Mouse (Mus musculus) spleen, adult 12 weeks (tissue): ENCODE results near the gene Rab36.

Source experiments
- DNase-seq: peaks from one replicate; pipeline ENCODE4 v3.0.0; 2022; ENCODE audit warnings: low spot score

Gene Rab36

DNA sequence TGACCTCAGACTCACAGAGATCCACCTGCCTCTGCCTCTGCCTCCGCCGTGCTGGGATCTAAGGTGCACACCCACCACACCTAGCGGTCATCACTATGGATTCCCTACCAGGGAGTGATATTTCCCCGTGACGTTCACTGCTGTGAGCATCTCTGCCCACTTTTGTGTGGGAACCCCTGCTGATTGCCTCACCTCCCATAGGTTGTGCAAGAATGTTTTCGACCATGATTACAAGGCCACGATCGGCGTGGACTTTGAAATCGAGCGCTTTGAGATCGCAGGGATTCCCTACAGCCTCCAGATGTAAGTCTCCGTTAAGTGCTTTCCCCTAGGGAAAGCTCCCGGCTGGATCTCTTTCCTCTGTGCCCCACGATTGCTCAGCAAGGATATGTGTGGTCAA lies 9.0 kb downstream of the Rab36 start:
- no peak for DNase-seq

DNA sequence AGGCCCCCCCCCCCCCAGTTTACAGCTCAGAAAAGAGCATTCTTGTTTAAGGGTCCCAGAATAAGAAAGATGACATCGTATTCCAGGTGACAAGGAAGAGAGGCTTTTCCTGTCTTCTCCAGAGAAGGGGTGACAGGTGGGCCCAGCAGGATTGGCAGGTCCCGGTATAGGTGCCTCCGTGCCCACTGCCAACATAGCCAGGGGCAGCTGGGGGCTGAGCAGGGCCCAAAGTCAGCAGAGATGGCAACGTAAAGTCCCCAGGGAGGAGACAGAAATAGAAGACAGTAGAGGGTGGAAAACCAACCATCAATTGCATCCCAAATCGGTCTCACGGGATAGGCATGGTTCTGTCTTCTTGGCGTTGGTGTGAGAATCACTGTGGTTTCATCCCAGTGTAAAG lies 11.9 kb downstream of the Rab36 start:
- no peak for DNase-seq

DNA sequence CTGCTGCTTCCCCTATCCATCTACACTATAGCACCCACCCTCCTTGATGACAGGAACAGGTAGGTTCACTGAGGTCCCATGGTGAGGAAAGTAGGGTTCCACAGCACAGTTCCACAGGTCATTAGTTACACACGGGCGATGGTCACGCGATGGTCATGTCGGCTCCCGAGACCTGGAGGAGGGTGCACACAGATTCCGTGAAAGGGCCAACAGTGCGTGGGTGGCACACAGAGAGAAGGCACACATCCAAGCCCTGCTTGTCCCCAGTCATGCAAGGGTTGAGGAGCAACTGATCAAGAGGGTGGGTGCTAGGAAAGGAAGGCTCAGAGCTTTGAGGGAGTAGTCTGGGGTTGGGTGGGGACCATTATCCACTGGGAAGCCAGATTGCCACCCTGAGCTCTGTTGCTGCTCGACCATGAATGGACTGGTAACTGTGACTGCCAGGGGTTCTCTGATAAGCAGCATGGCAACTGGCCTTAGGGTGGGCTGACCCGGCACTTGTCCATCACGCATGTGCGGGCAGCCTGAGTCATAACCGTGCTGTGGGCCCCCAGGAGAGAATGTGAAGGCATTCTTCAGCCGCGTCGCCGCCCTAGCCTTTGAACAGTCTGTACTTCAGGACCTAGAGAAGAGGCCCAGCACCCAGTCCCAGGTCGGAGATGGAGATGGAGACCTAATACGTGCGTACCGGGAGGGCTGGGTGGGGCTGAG lies 14.7 kb downstream of the Rab36 start:
- no peak for DNase-seq

DNA sequence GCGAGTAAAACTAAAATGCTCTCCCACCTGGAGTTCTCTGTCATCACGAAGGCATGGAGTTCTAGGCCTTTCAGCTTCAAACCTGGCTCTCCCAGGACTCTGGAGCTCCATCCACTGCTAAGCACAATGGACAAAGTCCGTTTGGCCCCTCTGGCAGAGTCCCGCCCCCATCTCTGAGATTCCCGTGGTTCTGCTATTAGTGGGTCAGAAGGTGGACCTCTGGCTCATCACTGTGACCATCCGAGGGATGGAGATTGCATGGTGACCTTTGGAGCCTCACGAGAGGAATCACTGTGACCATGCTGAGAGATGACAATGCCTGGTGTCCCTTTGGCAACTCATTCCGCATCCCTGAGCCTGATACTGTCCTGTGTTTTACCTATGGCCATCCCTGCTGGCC lies 16.0 kb downstream of the Rab36 start:
- no peak for DNase-seq

DNA sequence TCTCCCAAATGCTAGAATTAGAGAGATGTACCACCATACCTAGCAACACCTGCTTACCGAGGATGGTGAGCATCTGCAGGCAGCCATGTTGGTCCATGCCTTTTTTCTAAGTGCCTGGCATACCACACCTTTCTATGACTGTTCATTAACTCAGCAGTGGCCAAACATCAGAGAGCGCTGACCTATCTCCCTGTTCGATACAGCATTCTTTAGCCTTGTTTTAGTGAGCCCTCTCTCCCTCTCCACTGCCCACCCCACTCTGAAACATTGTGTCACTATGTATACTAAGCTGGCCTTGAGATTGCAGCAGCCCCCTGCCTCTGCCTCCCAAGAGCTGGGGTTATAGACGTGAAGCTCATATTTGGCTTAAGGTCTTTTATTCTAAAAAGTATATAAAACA lies 16.8 kb downstream of the Rab36 start:
- no peak for DNase-seq

DNA sequence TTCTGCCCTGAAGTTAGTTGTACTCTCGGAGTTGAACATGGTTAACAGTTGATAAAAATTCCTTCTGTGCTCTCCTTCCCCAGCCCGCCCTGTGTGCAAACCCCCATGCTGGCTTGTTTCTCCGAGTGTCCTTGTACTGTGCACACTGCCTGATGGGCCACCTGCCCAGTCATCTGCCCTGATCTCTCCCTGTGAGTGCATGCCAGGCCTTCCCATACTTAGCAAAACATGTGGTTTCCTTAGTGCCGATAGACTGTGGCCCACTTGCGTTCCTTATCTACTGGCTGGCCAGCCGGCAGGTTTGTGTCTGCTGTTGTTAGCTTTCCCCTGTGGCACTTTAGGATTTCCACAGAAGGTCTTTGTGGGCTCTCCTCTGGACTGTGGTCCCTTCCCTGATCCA lies 17.3 kb downstream of the Rab36 start:
- no peak for DNase-seq

DNA sequence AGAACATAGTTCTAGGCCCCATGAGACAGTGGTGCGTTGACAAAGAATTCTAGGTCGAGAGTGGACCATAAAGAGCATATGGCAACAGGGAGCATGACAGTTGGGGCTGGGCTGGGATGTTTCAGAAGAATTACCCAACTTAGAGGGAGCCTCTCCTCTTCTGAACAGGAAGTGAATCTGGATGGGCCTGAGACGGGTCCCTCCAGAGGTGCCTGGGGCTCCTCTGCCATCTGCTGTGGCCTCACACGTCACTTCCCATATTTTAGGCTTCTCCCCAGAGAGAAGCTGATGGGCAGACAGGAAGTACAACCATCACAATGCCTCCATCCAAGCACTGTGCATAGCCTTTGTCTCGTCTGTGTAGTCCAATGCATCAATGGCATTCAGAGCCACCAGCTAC lies 18.8 kb downstream of the Rab36 start:
- no peak for DNase-seq

DNA sequence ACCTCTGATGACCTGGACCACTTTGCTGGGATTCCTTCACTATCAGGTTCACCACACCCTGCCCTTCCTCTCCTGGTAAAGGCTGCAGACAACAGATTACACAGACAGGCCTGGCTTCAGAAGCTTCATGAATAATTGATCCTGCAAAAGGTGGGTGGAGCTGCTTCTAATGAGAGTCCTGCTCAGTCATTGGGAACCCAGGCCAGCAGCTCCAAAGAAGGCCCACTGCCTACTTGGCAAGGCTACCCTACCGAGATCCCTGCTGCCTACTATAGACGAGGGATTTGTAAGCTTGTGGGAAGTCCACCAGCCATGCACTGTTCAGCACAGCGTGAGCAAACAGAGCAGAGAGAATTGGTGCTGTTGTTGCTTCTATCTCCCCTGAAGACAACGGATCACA lies 19.4 kb downstream of the Rab36 start:
- no peak for DNase-seq

DNA sequence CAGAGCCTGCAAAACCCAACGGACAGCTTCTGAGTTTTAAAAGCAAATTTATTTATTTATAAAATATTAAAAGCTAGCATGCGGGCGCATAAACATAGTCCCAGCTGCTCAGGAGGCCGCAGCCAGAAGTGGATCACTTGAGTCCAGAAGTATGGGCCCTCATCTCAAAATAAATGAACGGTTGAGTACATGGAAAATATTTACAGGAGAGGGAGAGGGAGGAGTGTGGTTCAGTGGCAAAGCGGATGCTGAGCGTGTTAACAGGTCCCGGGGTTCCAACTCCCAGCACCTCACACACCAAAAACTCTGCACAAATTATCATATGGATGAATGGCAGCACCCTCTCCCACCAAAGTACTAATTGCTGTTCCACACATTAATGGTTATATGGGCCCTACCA lies 21.5 kb downstream of the Rab36 start:
- DNase-seq, result no peak

DNA sequence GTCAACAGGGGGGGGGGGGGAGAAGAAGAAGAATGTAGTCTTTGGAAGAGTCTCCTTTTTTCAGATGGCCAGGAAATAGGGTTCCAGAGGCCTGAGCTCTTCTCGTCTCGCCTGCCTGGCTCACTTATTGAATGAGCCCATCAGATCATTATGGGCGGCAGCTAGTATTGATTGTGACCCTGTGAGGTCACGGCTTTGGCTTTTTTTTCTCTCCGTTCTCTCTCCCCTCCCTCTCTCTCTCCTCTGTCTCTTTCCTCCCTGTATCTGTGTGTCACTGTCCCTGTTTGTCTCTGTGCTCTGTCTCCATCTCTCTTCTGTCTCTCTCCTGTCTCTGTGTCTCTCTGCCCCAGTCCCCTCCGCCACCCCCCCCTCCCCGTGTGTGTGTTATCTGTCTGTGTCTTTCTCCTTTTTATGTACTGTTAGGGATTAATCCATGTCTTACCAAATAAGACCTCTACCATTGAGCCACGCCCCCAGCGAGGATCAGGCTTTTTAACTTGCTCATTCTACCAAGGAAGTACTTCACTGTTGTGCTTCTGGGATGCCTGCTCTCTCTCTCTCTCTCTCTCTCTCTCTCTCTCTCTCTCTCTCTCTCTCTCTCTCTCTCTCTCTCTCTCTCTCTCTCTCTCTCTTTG lies 22.0 kb downstream of the Rab36 start:
- no peak for DNase-seq

DNA sequence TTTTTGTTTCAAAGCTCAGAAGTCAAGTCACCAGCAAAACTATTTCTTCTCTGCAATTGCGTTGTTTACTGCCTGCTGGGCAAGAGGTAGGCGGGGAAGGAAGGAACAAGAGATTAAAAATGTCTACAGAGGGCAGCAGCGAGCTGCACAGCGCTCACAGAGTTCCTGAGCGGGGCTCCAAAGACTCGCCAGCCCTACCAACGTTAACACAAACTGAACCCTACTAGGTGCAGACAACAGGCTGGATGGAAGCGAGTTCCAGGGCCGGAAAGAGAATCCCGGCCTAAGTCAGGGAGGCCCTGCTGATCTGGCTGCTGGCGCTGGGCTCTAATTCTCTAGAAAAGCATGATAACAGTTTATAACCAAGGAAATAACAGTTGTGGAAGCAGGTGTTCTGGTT lies 22.5 kb downstream of the Rab36 start:
- DNase-seq, result peak; percentile 25

DNA sequence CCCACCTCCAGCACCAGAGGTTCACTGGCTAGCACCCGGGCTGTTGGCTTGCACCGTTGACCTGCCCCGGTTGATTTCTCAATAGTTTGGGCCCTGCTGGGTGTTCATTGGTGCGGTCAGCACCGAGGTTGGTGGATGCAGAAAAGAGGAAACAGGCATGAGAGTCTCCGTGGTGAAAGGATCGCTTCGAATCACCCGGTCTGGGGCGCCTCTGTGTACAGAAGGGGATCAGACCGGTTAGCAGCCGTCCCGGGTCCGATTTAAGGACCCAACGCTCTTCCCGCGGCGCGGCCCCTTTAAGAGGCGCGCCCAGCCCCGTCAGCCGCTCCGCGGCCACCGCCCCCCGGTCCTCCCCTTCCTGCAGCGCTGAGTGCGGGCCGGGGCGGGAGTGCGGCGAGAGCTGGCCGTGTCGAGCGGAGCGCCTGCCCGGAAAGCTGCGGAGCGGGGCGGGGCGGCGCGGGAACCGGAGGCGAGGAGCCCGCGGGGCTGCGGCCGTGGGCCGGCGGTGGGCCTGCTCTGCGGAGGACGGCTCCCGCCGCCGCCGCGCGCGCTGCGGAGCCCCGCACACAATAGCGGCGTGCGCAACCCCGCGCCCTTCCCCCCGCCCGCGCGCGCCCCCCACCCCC lies 23.5 kb downstream of the Rab36 start, which contains the start of gene Bcr:
Bcr (plus strand) TSS at position 376 of the 626 bp plus-strand sequence.
- DNase-seq, result peak; percentile 32

DNA sequence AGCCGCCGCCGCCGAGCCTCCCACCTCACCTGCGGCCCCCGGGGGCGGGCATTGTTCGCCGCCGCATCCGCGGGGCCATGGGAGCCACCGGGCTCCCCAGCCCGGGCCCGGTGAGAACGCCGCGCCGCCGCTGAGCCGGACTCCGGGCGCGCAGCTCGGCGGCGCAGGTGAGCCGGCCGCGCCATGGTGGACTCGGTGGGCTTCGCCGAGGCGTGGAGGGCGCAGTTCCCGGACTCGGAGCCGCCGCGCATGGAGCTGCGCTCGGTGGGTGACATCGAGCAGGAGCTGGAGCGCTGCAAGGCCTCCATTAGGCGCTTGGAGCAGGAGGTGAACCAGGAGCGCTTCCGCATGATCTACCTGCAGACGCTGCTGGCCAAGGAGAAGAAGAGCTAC lies 24.0 kb downstream of the Rab36 start:
- DNase-seq, result no peak

DNA sequence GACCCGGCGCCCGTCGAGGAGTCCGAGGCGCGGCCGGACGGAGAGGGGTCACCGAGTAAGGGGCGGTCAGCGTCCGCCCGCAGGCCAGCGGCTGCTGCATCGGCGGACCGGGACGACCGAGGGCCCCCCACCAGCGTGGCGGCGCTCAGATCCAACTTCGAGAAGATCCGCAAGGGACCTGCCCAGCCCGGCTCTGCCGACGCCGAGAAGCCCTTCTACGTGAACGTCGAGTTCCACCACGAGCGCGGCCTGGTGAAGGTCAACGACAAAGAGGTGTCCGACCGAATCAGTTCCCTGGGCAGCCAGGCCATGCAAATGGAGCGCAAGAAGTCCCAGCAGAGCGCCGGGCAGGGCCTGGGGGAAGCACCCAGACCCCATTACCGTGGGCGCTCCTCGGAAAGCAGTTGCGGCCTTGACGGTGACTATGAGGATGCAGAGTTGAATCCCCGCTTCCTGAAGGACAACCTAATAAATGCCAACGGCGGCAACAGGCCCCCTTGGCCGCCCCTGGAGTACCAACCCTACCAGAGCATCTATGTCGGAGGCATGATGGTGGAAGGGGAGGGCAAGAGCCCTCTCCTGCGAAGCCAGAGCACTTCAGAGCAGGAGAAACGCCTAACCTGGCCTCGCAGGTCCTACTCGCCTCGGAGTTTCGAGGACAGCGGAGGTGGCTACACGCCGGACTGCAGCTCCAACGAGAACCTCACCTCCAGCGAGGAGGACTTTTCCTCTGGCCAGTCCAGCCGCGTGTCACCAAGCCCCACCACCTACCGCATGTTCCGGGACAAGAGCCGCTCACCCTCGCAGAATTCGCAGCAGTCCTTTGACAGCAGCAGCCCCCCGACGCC lies 24.7 kb downstream of the Rab36 start:
- no peak for DNase-seq

DNA sequence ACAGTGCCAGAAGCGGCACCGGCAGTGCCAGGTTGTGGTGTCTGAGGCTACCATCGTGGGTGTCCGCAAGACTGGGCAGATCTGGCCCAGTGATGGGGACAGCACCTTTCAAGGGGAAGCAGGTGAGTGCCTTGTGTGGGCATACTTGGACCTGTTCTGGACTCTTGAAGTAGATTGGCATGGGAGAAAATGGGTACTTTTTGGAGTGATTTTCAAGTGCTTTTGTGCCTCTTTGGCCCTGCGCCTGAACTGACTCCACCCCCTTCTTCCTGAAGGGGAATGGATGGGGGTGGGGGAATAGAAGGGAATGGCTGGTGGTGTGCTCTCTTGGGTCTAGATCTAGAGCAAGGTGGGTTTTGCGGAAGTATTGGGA lies 25.3 kb downstream of the Rab36 start:
- DNase-seq, result no peak

DNA sequence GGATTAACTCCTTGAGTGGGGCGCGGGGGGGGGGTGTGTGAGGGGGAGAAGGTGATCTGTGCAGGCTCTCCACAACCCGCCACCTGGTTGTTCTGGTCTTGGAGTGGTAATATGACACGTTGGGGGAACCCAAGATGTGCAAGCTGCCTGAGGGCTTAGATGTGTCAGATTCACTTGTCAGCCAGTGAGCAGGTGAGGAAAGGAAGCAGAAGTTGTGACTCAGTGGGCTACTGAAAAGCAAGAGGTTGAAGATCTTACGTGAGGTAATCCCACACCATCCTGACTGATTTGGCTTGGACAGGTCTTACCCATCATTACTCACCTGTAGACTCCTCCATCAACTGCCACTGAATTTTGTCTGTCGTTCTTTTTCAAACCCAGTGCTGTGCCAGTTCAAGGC lies 25.8 kb downstream of the Rab36 start:
- no peak for DNase-seq

DNA sequence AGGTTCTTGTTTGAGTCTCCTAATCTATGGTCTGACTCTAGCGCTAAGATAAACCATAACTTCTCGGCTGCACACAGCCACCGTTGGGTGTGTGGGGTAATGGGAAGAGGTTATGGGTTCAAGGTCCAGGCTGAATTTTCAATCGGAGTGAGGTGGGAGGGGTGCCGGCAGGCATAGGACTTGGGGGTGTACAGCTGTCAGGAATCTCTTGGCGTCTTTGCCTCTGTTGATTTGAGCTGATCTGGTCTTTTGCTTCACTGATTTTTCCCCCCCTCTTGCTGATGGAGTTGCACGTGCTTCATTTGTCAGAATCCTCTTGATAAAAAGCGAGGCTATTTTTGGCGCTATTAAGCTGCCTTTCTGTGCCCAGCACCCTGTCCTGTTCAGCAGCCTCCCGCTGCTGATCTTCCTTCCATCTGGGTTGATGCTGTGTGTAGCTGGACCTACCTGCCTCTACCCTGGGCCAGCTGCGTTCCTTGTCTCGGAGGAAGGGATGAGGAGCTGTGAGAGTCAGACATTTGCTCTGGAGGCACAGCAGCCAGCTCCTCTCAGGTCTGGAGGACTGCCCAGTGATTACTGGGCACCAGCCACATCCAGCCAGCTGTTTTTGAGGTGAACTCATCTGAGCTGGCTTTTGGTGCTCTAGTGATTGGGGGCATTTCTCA lies 26.6 kb downstream of the Rab36 start:
- DNase-seq, result no peak

DNA sequence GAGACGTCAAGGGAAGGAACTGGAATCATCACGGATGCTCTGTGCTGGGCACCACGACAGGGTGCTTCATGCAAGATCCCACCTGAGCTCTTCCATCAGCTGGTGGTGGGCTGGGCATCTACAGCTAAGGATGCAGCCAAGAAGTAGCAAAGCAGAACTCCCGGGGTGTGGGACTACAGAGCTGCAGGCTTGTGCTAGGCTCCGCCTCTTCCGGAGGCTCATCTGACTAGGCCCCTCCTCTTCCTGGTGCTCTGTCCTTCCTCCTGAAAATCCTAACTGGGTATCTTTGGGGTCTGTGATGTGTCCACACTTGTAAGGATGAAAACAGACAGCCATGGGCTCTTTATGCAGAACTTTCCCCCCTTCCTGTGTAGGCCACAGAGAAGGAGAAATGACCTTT lies 28.8 kb downstream of the Rab36 start:
- no peak for DNase-seq

DNA sequence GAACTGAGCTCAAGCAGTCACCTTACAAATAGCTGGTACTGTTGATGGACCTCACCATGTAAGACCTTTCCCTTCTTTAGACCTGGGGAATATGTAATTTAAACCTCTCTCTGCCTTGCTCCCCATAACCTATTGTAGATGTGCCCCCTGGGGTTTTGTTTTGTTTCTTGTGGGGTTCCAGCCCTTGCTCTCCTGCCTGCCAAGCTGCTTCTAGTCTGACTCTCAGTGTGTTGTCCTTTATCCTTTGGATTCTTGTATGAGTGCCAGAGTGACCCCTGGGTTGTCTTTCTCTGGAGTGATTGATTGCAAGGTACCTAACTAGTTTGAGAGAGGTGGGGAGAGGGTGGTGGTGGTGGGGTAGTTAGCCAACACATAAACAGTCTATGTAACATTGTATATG lies 30.6 kb downstream of the Rab36 start:
- no peak for DNase-seq

DNA sequence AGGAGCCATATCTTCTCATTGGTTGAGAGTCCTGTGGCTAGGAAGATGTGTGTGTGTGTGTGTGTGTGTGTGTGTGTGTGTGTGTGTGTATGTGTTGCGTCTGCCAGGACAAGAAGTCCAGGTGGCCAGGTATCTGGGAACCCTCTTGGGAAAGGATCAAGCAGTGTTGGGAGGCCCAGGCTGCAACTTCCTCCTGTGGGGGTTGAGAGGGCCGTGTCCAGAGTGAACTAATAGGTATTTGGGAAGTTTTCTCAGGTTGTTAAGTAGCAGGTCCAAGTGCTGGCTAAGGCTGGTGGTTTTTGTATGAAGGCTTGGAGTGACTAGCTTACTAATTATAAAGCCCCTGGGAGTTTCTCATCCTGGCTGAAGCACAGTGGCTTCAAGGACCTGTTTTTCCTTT lies 31.2 kb downstream of the Rab36 start:
- DNase-seq, result no peak

DNA sequence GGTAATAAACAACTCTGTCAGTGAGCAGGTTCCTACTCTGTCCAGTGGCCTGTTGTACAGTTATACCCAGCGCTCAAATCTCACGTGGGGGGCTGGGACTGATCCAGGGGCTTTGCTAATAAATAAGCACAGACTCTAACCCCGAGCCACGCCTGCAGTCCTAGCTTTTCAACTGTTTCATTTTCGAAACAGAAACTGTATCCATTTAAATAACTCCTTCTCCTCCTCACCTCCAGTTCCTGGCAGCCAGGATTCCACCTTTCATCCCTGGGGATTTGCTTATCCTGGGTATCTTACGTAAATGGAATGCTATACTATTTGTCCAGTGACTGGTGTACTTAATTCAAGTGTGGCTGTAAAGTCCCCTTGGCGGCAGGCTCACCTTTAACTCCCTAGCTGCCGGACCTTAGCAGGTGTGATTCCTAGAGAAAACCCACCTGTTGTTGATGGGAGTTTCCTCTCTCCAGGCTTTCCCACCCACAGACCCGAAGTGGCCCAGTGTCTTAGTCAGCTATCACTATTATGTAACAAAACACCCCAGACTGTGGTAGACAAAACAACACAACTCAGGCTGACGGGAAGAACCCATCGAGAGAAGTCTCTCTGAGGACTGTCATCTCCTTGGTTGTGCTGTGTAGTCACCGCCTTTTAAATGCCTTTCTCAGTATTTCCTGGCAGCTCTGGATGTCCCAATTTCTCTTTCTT lies 31.9 kb downstream of the Rab36 start:
- no peak for DNase-seq
